Comparison of ENCODE assay signal across 13 mouse cellular contexts in the genomic region with DNA sequence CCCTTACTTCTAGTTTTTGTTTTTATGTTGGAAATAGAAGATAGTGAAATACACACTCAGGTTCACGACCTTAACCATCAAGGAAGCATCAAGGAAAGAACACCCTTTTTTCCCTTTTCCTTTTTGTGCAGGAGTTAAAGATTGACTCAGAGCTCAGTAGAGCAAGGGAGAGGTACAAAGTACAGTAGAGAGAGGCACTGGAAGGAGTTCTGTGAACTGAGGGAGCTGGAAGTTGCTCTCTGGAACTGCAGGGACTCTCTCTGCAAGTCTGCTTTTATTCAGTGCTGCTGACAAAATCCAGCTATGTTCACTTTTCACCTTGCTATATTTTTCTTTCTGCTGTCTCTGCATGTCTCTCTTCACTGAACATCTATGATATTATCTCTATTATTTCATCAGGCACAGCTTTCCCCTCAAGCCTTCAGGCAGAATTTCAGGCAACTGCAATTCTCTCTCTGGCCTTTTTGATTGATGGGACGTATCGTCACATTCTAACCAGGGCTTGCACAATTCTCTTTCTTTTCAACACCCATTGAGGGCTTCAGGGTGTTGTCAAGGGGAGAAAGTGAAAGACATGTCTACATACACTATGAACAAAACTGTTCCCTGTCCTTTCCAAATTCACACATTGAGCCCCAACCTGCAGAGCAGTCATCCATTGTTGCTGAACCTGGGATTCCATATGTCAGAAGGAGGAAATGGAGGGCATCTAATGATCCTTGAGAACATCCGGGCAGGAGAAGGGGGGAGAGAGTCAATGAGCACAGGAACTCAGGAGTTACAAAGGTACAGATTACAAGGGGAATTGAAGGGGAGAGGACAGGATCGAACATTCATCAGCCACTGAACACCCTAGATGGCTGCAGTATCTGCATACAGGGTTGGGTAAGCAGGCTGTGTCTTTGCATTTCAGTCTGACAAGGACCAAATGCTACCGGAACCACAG.
DNase-seq lines count a peak whose midpoint lies in the region; ATAC-seq and TF ChIP-seq lines count a peak whose summit lies in the region.
"Had no signal": no experiment of that assay in that cellular context is flagged by ENCODE, and none has a peak within 500 bp of the region (broad histone marks: within the 10 kb centered on the region; RNA-seq: fewer than 3 reads in every experiment).

No protein-coding gene starts in this region.

- H3K27me3 ChIP-seq in limb, embryonic 14.5 days (ENCODE audit: control insufficient read depth, insufficient read depth, low read length): no peaks in the 10 kb centered on the region
- H3K27me3 ChIP-seq in limb, embryonic 10.5 days (ENCODE audit: low read depth, poor library complexity, severe bottlenecking): no peaks in the 10 kb centered on the region
- H3K27me3 ChIP-seq in forebrain, embryonic 14.5 days (replicated peaks; ENCODE audit: control insufficient read depth, insufficient read depth, low read length): no peaks in the 10 kb centered on the region
- H3K27me3 ChIP-seq in forebrain, embryonic 13.5 days: no peaks in the 10 kb centered on the region

- no peak overlapping the region for H3K4me3 ChIP-seq in limb, embryonic 14.5 days (replicated peaks; ENCODE audit: low read length)
- H3K4me3 ChIP-seq in limb, embryonic 10.5 days: no peak overlapping the region
- no peak overlapping the region for H3K4me3 ChIP-seq in forebrain, embryonic 14.5 days (ENCODE audit: low read depth, low read length)
- no peak overlapping the region for H3K4me3 ChIP-seq in forebrain, embryonic 13.5 days
- H3K4me3 ChIP-seq: erythroblast, embryonic 14.5 days had no signal

- no peak overlapping the region for H3K9ac ChIP-seq in limb, embryonic 14.5 days (ENCODE audit: low read depth, low read length, severe bottlenecking)
- H3K9ac ChIP-seq in forebrain, embryonic 14.5 days (ENCODE audit: low read length): no peak overlapping the region
- H3K9ac ChIP-seq in forebrain, embryonic 13.5 days: no peak overlapping the region
- H3K9ac ChIP-seq: hindbrain, embryonic 14.5 days had no signal

- no peaks in the 10 kb centered on the region for H3K4me1 ChIP-seq in limb, embryonic 14.5 days (ENCODE audit: control insufficient read depth, insufficient read depth, low read length)
- H3K4me1 ChIP-seq in limb, embryonic 10.5 days: no peaks in the 10 kb centered on the region
- H3K4me1 ChIP-seq in forebrain, embryonic 14.5 days (ENCODE audit: control insufficient read depth, insufficient read depth, low read length): no peaks in the 10 kb centered on the region
- H3K4me1 ChIP-seq in forebrain, embryonic 13.5 days: no peaks in the 10 kb centered on the region

- no peak overlapping the region for H3K27ac ChIP-seq in limb, embryonic 14.5 days (replicated peaks; ENCODE audit: low read depth, low read length)
- no peak overlapping the region for H3K27ac ChIP-seq in limb, embryonic 10.5 days
- no peak overlapping the region for H3K27ac ChIP-seq in forebrain, embryonic 14.5 days (ENCODE audit: low read depth, low read length)
- no peak overlapping the region for H3K27ac ChIP-seq in forebrain, embryonic 13.5 days
- H3K27ac ChIP-seq: hindbrain, embryonic 14.5 days had no signal

- DNase-seq in limb, embryonic 14.5 days (ENCODE audit: low spot score): peak; percentile 3
- DNase-seq in limb, embryonic 10.5 days (ENCODE audit: low spot score): no peak
- peak; percentile 43 to 73 for DNase-seq in kidney, adult 8-10 months
- peak; percentile 47 for DNase-seq in large intestine, adult 2 months (ENCODE audit: low read depth, low spot score)
- DNase-seq in yolk sac, embryonic 10.5 days (ENCODE audit: low spot score): peak; percentile 50
- no peak for DNase-seq in forebrain, embryonic 14.5 days (ENCODE audit: low spot score)
- DNase-seq: adrenal gland, postnatal 25 days; heart, adult 18-20 months; midbrain, embryonic 14.5 days had no signal

- ATAC-seq in limb, embryonic 14.5 days (ENCODE audit: low FRiP score, low read depth): no peak
- no peak for ATAC-seq in forebrain, embryonic 14.5 days
- ATAC-seq in CD4-positive, CD25-positive, alpha-beta regulatory T cell, adult 4 months: no peak
- no peak for ATAC-seq in forebrain, embryonic 13.5 days

- no peak for TF ChIP-seq POLR2A in limb, embryonic 14.5 days (IDR thresholded peaks at IDR 0.05; ENCODE audit: borderline replicate concordance, extremely low read depth, insufficient read depth, insufficient read length)

- WGBS in limb, embryonic 14.5 days: 78% methylated on average over 6 of the region's 6 CpGs
- 83% methylated on average over 6 of the region's 6 CpGs for WGBS in limb, embryonic 10.5 days
- WGBS in large intestine, adult 2 months: 29% methylated on average over 6 of the region's 6 CpGs
- WGBS in forebrain, embryonic 14.5 days: 81% methylated on average over 6 of the region's 6 CpGs
- 83% methylated on average over 6 of the region's 6 CpGs for WGBS in forebrain, embryonic 13.5 days

- no peak overlapping the region for H3K4me2 ChIP-seq in limb, embryonic 14.5 days (replicated peaks; ENCODE audit: low read depth, low read length, severe bottlenecking)
- no peak overlapping the region for H3K4me2 ChIP-seq in forebrain, embryonic 14.5 days (ENCODE audit: low read length)
- H3K4me2 ChIP-seq in forebrain, embryonic 13.5 days: no peak overlapping the region
- H3K4me2 ChIP-seq: hindbrain, embryonic 14.5 days had no signal

- H3K9me3 ChIP-seq in limb, embryonic 14.5 days (ENCODE audit: control insufficient read depth, low read length): no peaks in the 10 kb centered on the region
- H3K9me3 ChIP-seq in limb, embryonic 10.5 days (replicated peaks): no peaks in the 10 kb centered on the region
- H3K9me3 ChIP-seq in forebrain, embryonic 14.5 days (replicated peaks; ENCODE audit: control insufficient read depth, low read length): no peaks in the 10 kb centered on the region
- no peaks in the 10 kb centered on the region for H3K9me3 ChIP-seq in forebrain, embryonic 13.5 days (replicated peaks)

- no peaks in the 10 kb centered on the region for H3K36me3 ChIP-seq in limb, embryonic 14.5 days (ENCODE audit: control insufficient read depth, insufficient read depth, low read length)
- H3K36me3 ChIP-seq in limb, embryonic 10.5 days: no peaks in the 10 kb centered on the region
- no peaks in the 10 kb centered on the region for H3K36me3 ChIP-seq in forebrain, embryonic 14.5 days (ENCODE audit: control insufficient read depth, insufficient read depth, low read length)
- H3K36me3 ChIP-seq in forebrain, embryonic 13.5 days (ENCODE audit: poor library complexity, severe bottlenecking): no peaks in the 10 kb centered on the region

Comparison
In these comparisons a context has a peak if more than half of its experiments do, and no peak if none do; other contexts are left out.
1. DNase-seq: peak in limb, embryonic 14.5 days (single experiment), kidney, adult 8-10 months (2 of 2), large intestine, adult 2 months (single experiment) and yolk sac, embryonic 10.5 days (single experiment); none in limb, embryonic 10.5 days (single experiment) and forebrain, embryonic 14.5 days (single experiment).